Mouse (Mus musculus): ENCODE results near the gene 1110059E24Rik. TPM values are rescaled to one million over a fixed set of nuclear protein-coding genes. Genes with fewer than 3 reads are reported as not detected.

Gene 1110059E24Rik
- polyA plus RNA-seq, 1 experiment: 4.8 TPM

GRCm38 (mm10) chr19:21626271-21626988 lies 26.3 kb downstream of the 1110059E24Rik start:
- no peak overlapping the region for H3K4me3 ChIP-seq (ENCODE audit: control insufficient read depth, insufficient read depth, low read length)
- DNase-seq: no peak
- no peak overlapping the region for H3K27ac ChIP-seq (ENCODE audit: control insufficient read depth, insufficient read depth, low read length)
- TF ChIP-seq CTCF (IDR thresholded peaks at IDR 0.05; ENCODE audit: borderline replicate concordance, control insufficient read depth, extremely low read depth, insufficient read depth, low read length, poor library complexity) (no peak), POLR2A (IDR thresholded peaks at IDR 0.05; ENCODE audit: control insufficient read depth, extremely low read depth, insufficient read depth, low read length, poor library complexity) (no peak)
- H3K27me3 ChIP-seq (ENCODE audit: control insufficient read depth, insufficient read depth, low read length): no peaks in the 10 kb centered on the region
- peaks cover 16% of the 10 kb centered on the region for H3K4me1 ChIP-seq (replicated peaks; ENCODE audit: control insufficient read depth, insufficient read depth, low read length)
- 95% methylated on average over 6 of the region's 6 CpGs for WGBS
- no peaks in the 10 kb centered on the region for H3K36me3 ChIP-seq (ENCODE audit: control insufficient read depth, insufficient read depth, low read length)

DNA sequence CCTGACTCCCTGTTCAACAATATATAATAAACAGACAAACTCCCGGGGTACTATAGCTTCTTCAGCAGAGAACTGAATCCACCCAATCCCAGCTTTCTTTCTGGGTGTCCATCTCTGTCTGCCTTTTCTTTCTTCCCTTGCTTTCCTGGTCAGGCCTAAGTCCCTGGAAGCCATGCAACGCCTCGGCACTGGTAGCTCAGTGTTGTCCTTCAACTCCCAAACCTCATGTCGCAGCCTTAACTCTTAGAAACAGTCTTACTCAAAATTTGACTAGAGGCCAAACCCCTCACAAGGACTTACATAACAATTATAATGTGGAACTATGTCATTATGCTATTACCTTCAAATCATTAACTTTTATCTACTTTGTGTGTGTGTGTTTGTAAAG lies 28.6 kb downstream of the 1110059E24Rik start:
- no peak for DNase-seq
- 95% methylated on average over 4 of the region's 4 CpGs for WGBS
- Histone ChIP-seq H3K4me1 (replicated peaks; ENCODE audit: control insufficient read depth, insufficient read depth, low read length) (peaks cover 7% of the 10 kb centered on the region), H3K27me3 (ENCODE audit: control insufficient read depth, insufficient read depth, low read length) (no peaks in the 10 kb centered on the region), H3K27ac (ENCODE audit: control insufficient read depth, insufficient read depth, low read length) (no peak overlapping the region), H3K4me3 (ENCODE audit: control insufficient read depth, insufficient read depth, low read length) (no peak overlapping the region), H3K36me3 (ENCODE audit: control insufficient read depth, insufficient read depth, low read length) (no peaks in the 10 kb centered on the region)
- no peak for TF ChIP-seq CTCF (IDR thresholded peaks at IDR 0.05; ENCODE audit: borderline replicate concordance, control insufficient read depth, extremely low read depth, insufficient read depth, low read length, poor library complexity)
- TF ChIP-seq POLR2A (IDR thresholded peaks at IDR 0.05; ENCODE audit: control insufficient read depth, extremely low read depth, insufficient read depth, low read length, poor library complexity): no peak

DNA sequence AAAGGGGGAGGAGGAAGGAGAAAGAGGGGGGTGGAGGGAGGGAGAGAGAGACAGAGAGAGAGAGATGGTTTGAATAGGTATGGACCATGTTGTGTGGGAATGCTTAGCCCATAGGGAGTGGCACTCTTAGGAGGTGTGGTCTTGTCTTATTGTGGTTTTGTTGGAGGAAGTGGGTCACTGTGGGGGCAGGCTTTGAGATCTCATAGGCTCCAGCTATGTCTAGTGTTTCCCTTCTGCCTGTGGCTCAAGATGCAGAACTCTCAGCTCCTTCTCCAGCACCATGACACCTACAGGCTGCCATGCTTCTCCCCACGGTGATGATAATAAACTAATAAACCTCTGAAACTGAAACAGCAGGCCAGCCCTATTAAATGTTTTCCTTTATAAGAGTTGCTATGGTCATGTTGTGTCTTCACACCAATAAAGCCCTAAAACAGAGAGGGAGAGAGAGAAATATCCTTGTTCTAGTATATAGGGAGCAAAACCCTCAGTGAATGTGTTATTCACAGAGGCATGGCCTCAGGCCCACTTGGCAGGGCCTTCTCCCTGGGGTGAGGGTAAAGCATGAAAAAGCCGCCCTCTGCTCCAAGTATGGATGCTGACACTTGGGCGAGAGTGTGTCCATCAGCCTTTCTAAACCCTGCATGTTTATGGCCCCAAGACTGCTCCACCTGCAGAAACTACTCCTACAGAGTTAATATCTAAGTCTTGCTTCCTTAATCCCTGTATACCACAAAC lies 29.2 kb downstream of the 1110059E24Rik start:
- Histone ChIP-seq H3K4me1 (replicated peaks; ENCODE audit: control insufficient read depth, insufficient read depth, low read length) (peaks cover 7% of the 10 kb centered on the region), H3K36me3 (ENCODE audit: control insufficient read depth, insufficient read depth, low read length) (no peaks in the 10 kb centered on the region), H3K27me3 (ENCODE audit: control insufficient read depth, insufficient read depth, low read length) (no peaks in the 10 kb centered on the region), H3K27ac (ENCODE audit: control insufficient read depth, insufficient read depth, low read length) (no peak overlapping the region), H3K4me3 (ENCODE audit: control insufficient read depth, insufficient read depth, low read length) (no peak overlapping the region)
- no peak for TF ChIP-seq CTCF (IDR thresholded peaks at IDR 0.05; ENCODE audit: borderline replicate concordance, control insufficient read depth, extremely low read depth, insufficient read depth, low read length, poor library complexity)
- no peak for TF ChIP-seq POLR2A (IDR thresholded peaks at IDR 0.05; ENCODE audit: control insufficient read depth, extremely low read depth, insufficient read depth, low read length, poor library complexity)
- DNase-seq: no peak
- WGBS: 72% methylated on average over 3 of the region's 3 CpGs

DNA sequence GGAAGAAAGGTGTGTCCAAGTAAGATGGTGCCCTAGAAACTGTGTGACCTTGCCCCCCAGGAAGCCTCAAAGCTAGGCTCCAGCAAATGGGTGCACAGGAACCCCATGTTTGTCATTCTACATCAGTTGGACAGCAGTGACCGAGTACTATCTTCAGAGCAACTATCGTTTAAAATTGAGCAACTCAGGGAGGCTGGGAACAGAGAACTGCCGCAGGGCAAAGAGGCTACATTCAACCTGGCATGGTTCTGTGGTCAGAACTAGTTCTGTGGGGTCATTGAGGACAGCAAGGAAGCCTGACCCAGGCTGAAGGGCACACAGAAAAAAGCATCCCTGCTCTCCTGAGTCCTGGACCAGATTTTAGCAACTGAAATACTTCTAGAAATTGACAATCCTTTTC lies 37.0 kb downstream of the 1110059E24Rik start:
- Histone ChIP-seq H3K4me3 (ENCODE audit: control insufficient read depth, insufficient read depth, low read length) (no peak overlapping the region), H3K36me3 (ENCODE audit: control insufficient read depth, insufficient read depth, low read length) (no peaks in the 10 kb centered on the region), H3K27ac (ENCODE audit: control insufficient read depth, insufficient read depth, low read length) (no peak overlapping the region), H3K27me3 (ENCODE audit: control insufficient read depth, insufficient read depth, low read length) (no peaks in the 10 kb centered on the region), H3K4me1 (replicated peaks; ENCODE audit: control insufficient read depth, insufficient read depth, low read length) (peaks cover 6% of the 10 kb centered on the region)
- no peak for DNase-seq
- 94% methylated on average over 3 of the region's 3 CpGs for WGBS
- TF ChIP-seq POLR2A (IDR thresholded peaks at IDR 0.05; ENCODE audit: control insufficient read depth, extremely low read depth, insufficient read depth, low read length, poor library complexity) (no peak), CTCF (IDR thresholded peaks at IDR 0.05; ENCODE audit: borderline replicate concordance, control insufficient read depth, extremely low read depth, insufficient read depth, low read length, poor library complexity) (no peak)

DNA sequence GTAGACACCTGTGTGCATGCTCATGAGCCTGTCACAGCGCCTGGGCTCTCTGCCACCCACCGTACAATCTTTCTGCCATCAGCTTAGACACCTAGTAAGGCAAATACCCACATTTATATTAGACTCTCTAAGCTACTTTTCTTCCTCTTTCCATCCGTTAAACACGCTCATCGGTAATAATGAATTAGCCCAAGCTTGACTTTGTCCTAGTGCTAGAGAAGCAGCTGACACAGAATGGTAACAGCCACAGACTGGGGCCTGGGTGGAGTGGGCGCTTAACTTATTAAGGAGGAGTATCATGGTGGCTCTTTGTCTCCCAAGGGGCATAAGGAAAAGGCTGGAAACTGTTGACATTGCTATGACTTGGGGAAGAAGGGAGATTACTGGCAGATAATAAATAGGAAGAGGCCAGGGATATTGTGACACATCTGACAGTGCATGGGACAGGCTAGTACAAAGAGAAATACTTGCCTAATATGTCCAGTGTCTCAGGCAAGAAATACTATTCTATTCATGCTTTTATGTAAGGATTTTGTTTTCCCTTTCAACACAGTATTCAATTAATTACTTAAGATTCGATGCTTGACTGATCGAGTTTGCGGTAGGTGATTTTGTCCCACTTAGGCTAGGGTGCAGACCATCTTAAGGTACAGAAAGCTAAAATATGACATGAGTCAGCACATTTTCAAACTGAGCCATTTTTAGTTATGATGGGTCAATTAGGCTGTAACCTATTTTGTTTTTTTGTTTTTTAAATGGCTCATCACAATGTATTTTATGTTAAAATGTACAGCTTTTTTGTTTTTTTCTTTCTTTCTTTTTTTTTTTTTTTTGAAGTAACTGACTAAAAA lies 40.8 kb downstream of the 1110059E24Rik start:
- WGBS: 90% methylated on average over 9 of the region's 9 CpGs

GRCm38 (mm10) chr19:21611297-21611696 lies 41.5 kb downstream of the 1110059E24Rik start:
- peaks cover 4% of the 10 kb centered on the region; the same call in 1 of the 2 replicates for H3K4me1 ChIP-seq (replicated peaks; ENCODE audit: control insufficient read depth, insufficient read depth, low read length)

More for the DNA sequence above, 40.8 kb downstream of the 1110059E24Rik start:
- Histone ChIP-seq H3K27ac (ENCODE audit: control insufficient read depth, insufficient read depth, low read length) (no peak overlapping the region), H3K4me3 (ENCODE audit: control insufficient read depth, insufficient read depth, low read length) (no peak overlapping the region), H3K36me3 (ENCODE audit: control insufficient read depth, insufficient read depth, low read length) (no peaks in the 10 kb centered on the region), H3K4me1 (replicated peaks; ENCODE audit: control insufficient read depth, insufficient read depth, low read length) (peaks cover 4% of the 10 kb centered on the region; the same call in 1 of the 2 replicates), H3K27me3 (ENCODE audit: control insufficient read depth, insufficient read depth, low read length) (no peaks in the 10 kb centered on the region)
- DNase-seq: no peak
- TF ChIP-seq POLR2A (IDR thresholded peaks at IDR 0.05; ENCODE audit: control insufficient read depth, extremely low read depth, insufficient read depth, low read length, poor library complexity) (no peak), CTCF (IDR thresholded peaks at IDR 0.05; ENCODE audit: borderline replicate concordance, control insufficient read depth, extremely low read depth, insufficient read depth, low read length, poor library complexity) (no peak)

More at GRCm38 (mm10) chr19:21611297-21611696, 41.5 kb downstream of the 1110059E24Rik start:
- WGBS: 96% methylated on average over 6 of the region's 6 CpGs
- no peak overlapping the region for H3K27ac ChIP-seq (ENCODE audit: control insufficient read depth, insufficient read depth, low read length)
- H3K27me3 ChIP-seq (ENCODE audit: control insufficient read depth, insufficient read depth, low read length): no peaks in the 10 kb centered on the region
- H3K4me3 ChIP-seq (ENCODE audit: control insufficient read depth, insufficient read depth, low read length): no peak overlapping the region
- TF ChIP-seq POLR2A (IDR thresholded peaks at IDR 0.05; ENCODE audit: control insufficient read depth, extremely low read depth, insufficient read depth, low read length, poor library complexity): no peak
- TF ChIP-seq CTCF (IDR thresholded peaks at IDR 0.05; ENCODE audit: borderline replicate concordance, control insufficient read depth, extremely low read depth, insufficient read depth, low read length, poor library complexity): no peak
- DNase-seq: no peak
- no peaks in the 10 kb centered on the region for H3K36me3 ChIP-seq (ENCODE audit: control insufficient read depth, insufficient read depth, low read length)

Data from thymus, adult 2 months (tissue).